Mouse (Mus musculus) testis, adult 2 months (tissue): ENCODE data around the gene Insyn1. TPM values are rescaled to one million over a fixed set of nuclear protein-coding genes. Genes with fewer than 3 reads are reported as not detected.
A peak's percentile ranks its signal among the peaks of the same experiment; 100 is the strongest.

Experiments used
- H3K27ac ChIP-seq: fragments of 200-500 bp; 2 replicates; pipeline ENCODE4 v1.5.1; 2012; ENCODE audit warnings: low read depth, low read length; ENCODE audit not compliant: control insufficient read depth, insufficient read depth
- H3K27me3 ChIP-seq: fragments of 200-500 bp; 2 replicates; pipeline ENCODE4 v1.6.1; 2012; ENCODE audit warnings: mild to moderate bottlenecking, low read length, moderate library complexity; ENCODE audit not compliant: control insufficient read depth, insufficient read depth
- H3K36me3 ChIP-seq: fragments of 200-500 bp; 2 replicates; pipeline ENCODE4 v1.6.1; 2012; ENCODE audit warnings: mild to moderate bottlenecking, low read length; ENCODE audit not compliant: control insufficient read depth, insufficient read depth
- H3K4me1 ChIP-seq: fragments of 200-500 bp; 2 replicates; pipeline ENCODE4 v1.6.1; 2012; ENCODE audit warnings: low read length; ENCODE audit not compliant: control insufficient read depth, insufficient read depth
- H3K4me3 ChIP-seq: fragments of 200-500 bp; 2 replicates; pipeline ENCODE4 v1.5.1; 2012; ENCODE audit warnings: low read depth, mild to moderate bottlenecking, low read length, moderate library complexity, mixed read lengths; ENCODE audit not compliant: control insufficient read depth
- CTCF ChIP-seq: fragments of 200-500 bp; IDR thresholded peaks from 2 replicates; pipeline ENCODE4 v1.5.1; 2012; ENCODE audit warnings: low read depth, mild to moderate bottlenecking, inconsistent platforms, low read length, moderate library complexity; ENCODE audit not compliant: control insufficient read depth, insufficient read depth, insufficient replicate concordance
- POLR2A ChIP-seq: fragments of 200-500 bp; IDR thresholded peaks from 2 replicates; pipeline ENCODE4 v1.6.1; 2012; ENCODE audit warnings: low read depth, mild to moderate bottlenecking, inconsistent platforms, low read length, moderate library complexity; ENCODE audit not compliant: control insufficient read depth
- polyA plus RNA-seq: library from polyadenylated mRNA; depleted of rRNA; stranded (reverse); fragments of >200 nt; gene quantifications from 2 replicates; pipeline ENCODE4 v1.2.3, GENCODE M21; 2012; rRNA removed

The Insyn1 gene
- polyA plus RNA-seq, 1 experiment: 1.4 TPM

- Histone ChIP-seq H3K27ac (no peak overlapping the region), H3K27me3 (no peaks in the 10 kb centered on the region), H3K4me3 (no peak overlapping the region), H3K36me3 (no peaks in the 10 kb centered on the region), H3K4me1 (no peaks in the 10 kb centered on the region)
- no peak for TF ChIP-seq CTCF
- no peak for TF ChIP-seq POLR2A
Observed at GRCm38 (mm10) chr9:58537774-58538173, 49.4 kb downstream of the Insyn1 start.

- H3K4me1 ChIP-seq: no peaks in the 10 kb centered on the region
Observed at GRCm38 (mm10) chr9:58539886-58540285, 51.5 kb downstream of the Insyn1 start.

GRCm38 (mm10) chr9:58541895-58542338 is 53.5 kb downstream of the Insyn1 start:
- H3K27me3 ChIP-seq: no peaks in the 10 kb centered on the region
- H3K27ac ChIP-seq: no peak overlapping the region
- H3K36me3 ChIP-seq: no peaks in the 10 kb centered on the region
- H3K4me1 ChIP-seq: no peaks in the 10 kb centered on the region
- TF ChIP-seq POLR2A (no peak), CTCF (no peak)
- H3K4me3 ChIP-seq: no peak overlapping the region

More at GRCm38 (mm10) chr9:58539886-58540285, 51.5 kb downstream of the Insyn1 start:
- no peaks in the 10 kb centered on the region for H3K36me3 ChIP-seq
- no peaks in the 10 kb centered on the region for H3K27me3 ChIP-seq
- H3K4me3 ChIP-seq: no peak overlapping the region
- H3K27ac ChIP-seq: no peak overlapping the region
- TF ChIP-seq POLR2A (no peak), CTCF (peak; percentile 37; the same call in 1 of the 2 replicates)

- Histone ChIP-seq H3K36me3 (no peaks in the 10 kb centered on the region), H3K27ac (no peak overlapping the region), H3K4me1 (no peaks in the 10 kb centered on the region), H3K4me3 (no peak overlapping the region), H3K27me3 (no peaks in the 10 kb centered on the region)
- TF ChIP-seq POLR2A (no peak), CTCF (no peak)
Observed at GRCm38 (mm10) chr9:58544879-58545324, 56.5 kb downstream of the Insyn1 start.

- Histone ChIP-seq H3K4me3 (no peak overlapping the region), H3K27me3 (no peaks in the 10 kb centered on the region), H3K4me1 (no peaks in the 10 kb centered on the region), H3K27ac (no peak overlapping the region), H3K36me3 (no peaks in the 10 kb centered on the region)
- no peak for TF ChIP-seq CTCF
- TF ChIP-seq POLR2A: no peak
Observed at GRCm38 (mm10) chr9:58545428-58545827, 57.0 kb downstream of the Insyn1 start.

- no peaks in the 10 kb centered on the region for H3K27me3 ChIP-seq
- TF ChIP-seq POLR2A (no peak), CTCF (no peak)
- no peak overlapping the region for H3K4me3 ChIP-seq
- H3K4me1 ChIP-seq: no peaks in the 10 kb centered on the region
- no peak overlapping the region for H3K27ac ChIP-seq
- H3K36me3 ChIP-seq: no peaks in the 10 kb centered on the region
Observed at GRCm38 (mm10) chr9:58546630-58547360, 58.4 kb downstream of the Insyn1 start.

GRCm38 (mm10) chr9:58548897-58549296 is 60.5 kb downstream of the Insyn1 start:
- H3K4me1 ChIP-seq: no peaks in the 10 kb centered on the region

More at GRCm38 (mm10) chr9:58548897-58549296, 60.5 kb downstream of the Insyn1 start:
- no peak overlapping the region for H3K27ac ChIP-seq
- no peak overlapping the region for H3K4me3 ChIP-seq
- no peaks in the 10 kb centered on the region for H3K36me3 ChIP-seq
- no peak for TF ChIP-seq CTCF
- no peak for TF ChIP-seq POLR2A
- H3K27me3 ChIP-seq: no peaks in the 10 kb centered on the region

Other genes with a start within 250 kb of the Insyn1 start
- gene Pml, start 238.8 kb upstream of the Insyn1 start, polyA plus RNA-seq: 1.8 and 2.9 TPM in 2 replicates
- gene Stoml1, start 235.4 kb upstream of the Insyn1 start, polyA plus RNA-seq: 11.0 and 11.5 TPM in 2 replicates
- gene Loxl1, start 175.4 kb upstream of the Insyn1 start, polyA plus RNA-seq: 18.5 and 21.0 TPM in 2 replicates
- 228 and 233 TPM in 2 replicates for gene Tbc1d21, start 118.1 kb upstream of the Insyn1 start, polyA plus RNA-seq
- 0.61 and 1.3 TPM in 2 replicates for gene Cd276, start 66.8 kb downstream of the Insyn1 start, polyA plus RNA-seq
- 80.2 and 87.0 TPM in 2 replicates for gene Nptn, start 93.6 kb downstream of the Insyn1 start, polyA plus RNA-seq